Mouse (Mus musculus) E14TG2a.4 (cell line): ENCODE measurements around the gene Polr1a.

Experiments used
- H3K27me3 ChIP-seq: 2 replicates; pipeline ENCODE4 v1.6.1; 2014; ENCODE audit warnings: low read length, control low read depth; ENCODE audit not compliant: insufficient read depth
- H3K36me3 ChIP-seq: 2 replicates; pipeline ENCODE4 v1.6.1; 2014; ENCODE audit warnings: low read length, control low read depth; ENCODE audit not compliant: insufficient read depth
- H3K4me1 ChIP-seq: replicated peaks from 2 replicates; pipeline ENCODE4 v1.6.1; 2014; ENCODE audit warnings: low read depth, low read length, control low read depth
- H3K4me3 ChIP-seq: replicated peaks from 2 replicates; pipeline ENCODE4 v1.5.1; 2014; ENCODE audit warnings: mild to moderate bottlenecking, low read length
- H3K9me3 ChIP-seq: 2 replicates; pipeline ENCODE4 v1.6.1; 2014; ENCODE audit warnings: low read length, control low read depth
- CTCF ChIP-seq: conservative IDR thresholded peaks from 2 replicates; pipeline ENCODE4 v1.5.1; 2014; ENCODE audit warnings: low read length
- NANOG ChIP-seq: IDR thresholded peaks from 2 replicates; pipeline ENCODE4 v1.6.1; 2014; ENCODE audit warnings: borderline replicate concordance, low read length, mixed read lengths
- POU5F1 ChIP-seq: IDR thresholded peaks from 2 replicates; pipeline ENCODE4 v1.6.1; 2014; ENCODE audit warnings: low read length, borderline replicate concordance

The Polr1a gene

DNA sequence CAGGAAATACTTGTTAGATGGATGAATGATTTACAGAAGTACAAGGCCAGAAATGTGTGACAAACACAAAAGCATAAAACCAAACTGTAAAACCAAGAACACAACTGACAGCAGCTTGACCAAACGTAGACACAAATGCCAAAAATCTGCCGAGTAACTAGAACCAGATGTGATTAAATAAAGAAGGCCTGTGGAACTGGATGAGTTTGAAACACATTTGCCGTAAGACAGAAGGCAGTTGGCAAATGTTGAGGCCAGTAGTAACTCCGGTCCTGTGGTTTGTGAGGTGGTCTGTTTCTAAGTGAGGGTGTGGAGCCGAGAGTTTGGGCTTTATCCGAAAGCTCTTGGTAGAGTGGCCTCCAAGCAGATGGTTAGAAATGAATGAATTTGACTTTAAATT lies 32.1 kb downstream of the Polr1a start:
- H3K9me3 ChIP-seq, result no peaks in the 10 kb centered on the region
- TF ChIP-seq POU5F1, result no peak
- TF ChIP-seq CTCF, result no peak
- no peak for TF ChIP-seq NANOG

GRCm38 (mm10) chr6:71945101-71945500 lies 36.2 kb downstream of the Polr1a start:
- H3K27me3 ChIP-seq, result no peaks in the 10 kb centered on the region
- no peak overlapping the region for H3K4me3 ChIP-seq
- H3K9me3 ChIP-seq, result peaks cover 9% of the 10 kb centered on the region
- H3K4me1 ChIP-seq, result peaks cover 2% of the 10 kb centered on the region; the same call in 1 of the 2 replicates
- TF ChIP-seq CTCF (no peak), NANOG (no peak), POU5F1 (no peak)
- H3K36me3 ChIP-seq, result peaks cover 91% of the 10 kb centered on the region

More for the DNA sequence above, 32.1 kb downstream of the Polr1a start:
- H3K36me3 ChIP-seq, result peaks cover 89% of the 10 kb centered on the region
- peaks cover 2% of the 10 kb centered on the region; the same call in 1 of the 2 replicates for H3K4me1 ChIP-seq
- no peak overlapping the region for H3K4me3 ChIP-seq
- no peaks in the 10 kb centered on the region for H3K27me3 ChIP-seq

- Histone ChIP-seq H3K36me3 (peaks cover 91% of the 10 kb centered on the region), H3K27me3 (no peaks in the 10 kb centered on the region), H3K4me1 (peaks cover 2% of the 10 kb centered on the region; the same call in 1 of the 2 replicates), H3K9me3 (peaks cover 19% of the 10 kb centered on the region), H3K4me3 (no peak overlapping the region)
- no peak for TF ChIP-seq NANOG
- TF ChIP-seq CTCF, result no peak
- no peak for TF ChIP-seq POU5F1
Measured at GRCm38 (mm10) chr6:71946121-71946520, 37.3 kb downstream of the Polr1a start.

DNA sequence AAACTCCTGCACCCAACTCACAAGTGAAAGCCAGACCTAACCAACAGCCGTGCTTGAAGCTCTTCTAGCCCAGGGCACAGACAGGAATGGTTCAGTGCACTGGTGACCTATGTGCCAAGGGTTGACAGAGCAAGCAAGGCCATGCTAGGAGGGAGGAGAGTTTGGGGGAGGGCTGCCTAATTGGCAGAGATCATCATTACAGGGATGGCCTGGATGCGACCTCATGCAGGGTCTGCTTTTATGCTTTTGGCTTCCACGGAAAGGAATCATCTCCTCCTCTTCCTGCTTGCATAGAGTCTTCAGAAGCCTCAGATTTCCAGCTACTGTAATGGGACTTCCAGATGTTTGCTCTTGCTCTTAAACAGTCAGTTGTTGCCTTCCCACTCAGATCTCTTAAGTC lies 40.9 kb downstream of the Polr1a start:
- H3K9me3 ChIP-seq, result peaks cover 55% of the 10 kb centered on the region
- H3K36me3 ChIP-seq, result peaks cover 96% of the 10 kb centered on the region
- H3K27me3 ChIP-seq, result no peaks in the 10 kb centered on the region
- no peak overlapping the region for H3K4me3 ChIP-seq
- no peaks in the 10 kb centered on the region for H3K4me1 ChIP-seq
- TF ChIP-seq NANOG (no peak), CTCF (no peak), POU5F1 (no peak)

DNA sequence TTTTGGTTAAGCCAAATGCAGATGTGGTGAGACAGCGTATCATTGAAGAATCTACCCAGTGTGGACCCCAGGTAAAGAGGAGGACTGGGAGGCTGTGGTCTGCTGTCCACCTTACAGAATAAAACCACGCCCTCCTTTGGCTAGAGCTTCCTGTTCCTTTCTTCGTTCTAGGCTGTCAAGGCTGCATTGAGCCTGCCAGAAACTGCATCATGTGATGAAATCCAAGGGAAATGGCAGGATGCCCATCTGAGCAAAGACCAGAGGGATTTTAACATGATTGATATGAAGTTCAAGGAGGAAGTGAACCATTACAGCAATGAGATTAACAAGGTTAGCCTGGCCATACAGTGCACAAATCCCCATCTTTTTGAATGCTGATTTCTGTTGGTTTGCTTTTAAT lies 41.7 kb downstream of the Polr1a start:
- TF ChIP-seq POU5F1, result no peak
- no peak for TF ChIP-seq CTCF
- no peak for TF ChIP-seq NANOG
- no peaks in the 10 kb centered on the region for H3K4me1 ChIP-seq
- no peak overlapping the region for H3K4me3 ChIP-seq
- H3K9me3 ChIP-seq, result peaks cover 61% of the 10 kb centered on the region
- H3K36me3 ChIP-seq, result peaks cover 94% of the 10 kb centered on the region
- no peaks in the 10 kb centered on the region for H3K27me3 ChIP-seq

GRCm38 (mm10) chr6:71951192-71951591 lies 42.3 kb downstream of the Polr1a start:
- peaks cover 90% of the 10 kb centered on the region for H3K36me3 ChIP-seq
- peaks cover 61% of the 10 kb centered on the region for H3K9me3 ChIP-seq
- no peaks in the 10 kb centered on the region for H3K4me1 ChIP-seq
- TF ChIP-seq CTCF (no peak), NANOG (no peak), POU5F1 (no peak)
- H3K27me3 ChIP-seq, result no peaks in the 10 kb centered on the region
- no peak overlapping the region for H3K4me3 ChIP-seq

- Histone ChIP-seq H3K9me3 (peaks cover 55% of the 10 kb centered on the region), H3K27me3 (no peaks in the 10 kb centered on the region), H3K4me1 (no peaks in the 10 kb centered on the region), H3K4me3 (no peak overlapping the region), H3K36me3 (peaks cover 66% of the 10 kb centered on the region)
- TF ChIP-seq NANOG, result no peak
Measured at GRCm38 (mm10) chr6:71962119-71962518, 53.3 kb downstream of the Polr1a start.

DNA sequence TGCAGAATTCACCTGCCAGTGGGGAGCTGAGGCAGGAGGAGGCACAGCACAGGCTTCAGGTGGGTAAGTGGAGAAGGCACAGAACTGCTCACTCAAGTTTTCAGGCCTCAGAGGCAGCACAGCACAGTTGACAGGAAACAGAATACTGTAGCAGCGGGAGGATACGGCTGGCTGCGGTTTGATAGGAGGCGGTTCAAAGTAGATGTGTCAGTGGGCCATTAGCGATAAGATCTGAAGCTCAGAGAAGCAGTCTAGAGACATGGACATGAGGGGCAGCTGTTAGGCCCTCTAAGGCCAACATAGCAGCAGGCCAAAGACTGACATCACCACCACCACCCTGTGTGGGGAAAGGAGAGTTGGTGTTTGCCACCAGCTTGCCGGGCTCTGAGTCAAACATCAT lies 53.9 kb downstream of the Polr1a start:
- TF ChIP-seq CTCF (no peak), NANOG (no peak), POU5F1 (no peak)
- Histone ChIP-seq H3K27me3 (no peaks in the 10 kb centered on the region), H3K36me3 (peaks cover 71% of the 10 kb centered on the region), H3K4me3 (no peak overlapping the region), H3K4me1 (no peaks in the 10 kb centered on the region), H3K9me3 (peaks cover 55% of the 10 kb centered on the region)

DNA sequence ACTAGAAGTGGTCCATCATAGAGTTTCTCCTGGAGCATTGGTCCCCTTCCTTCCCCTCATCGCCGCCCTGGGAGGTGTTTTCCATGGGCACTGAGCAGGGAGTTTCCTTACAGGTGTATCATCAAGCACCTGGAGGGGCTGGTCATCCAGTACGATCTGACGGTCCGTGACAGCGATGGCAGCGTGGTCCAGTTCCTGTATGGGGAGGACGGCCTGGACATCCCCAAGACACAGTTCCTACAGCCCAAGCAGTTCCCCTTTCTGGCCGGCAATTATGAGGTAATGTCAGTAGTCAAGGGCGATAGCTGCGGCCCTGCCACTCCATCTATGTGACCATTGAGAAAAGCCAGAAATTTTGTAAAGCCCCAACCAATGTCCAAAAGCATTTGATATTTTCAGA lies 54.7 kb downstream of the Polr1a start:
- TF ChIP-seq CTCF (no peak), NANOG (no peak), POU5F1 (no peak)
- H3K4me1 ChIP-seq, result no peaks in the 10 kb centered on the region
- peaks cover 79% of the 10 kb centered on the region for H3K36me3 ChIP-seq
- peaks cover 55% of the 10 kb centered on the region for H3K9me3 ChIP-seq
- no peak overlapping the region for H3K4me3 ChIP-seq
- no peaks in the 10 kb centered on the region for H3K27me3 ChIP-seq
